Mouse (Mus musculus) embryonic fibroblast, embryonic 13.5 days (primary cell): Measurements from ENCODE around the gene Pqbp1.

Source experiments
- CTCF ChIP-seq: IDR thresholded peaks from 2 replicates; pipeline ENCODE4 v1.5.1; 2011; ENCODE audit warnings: mild to moderate bottlenecking, control low read depth, low read length, moderate library complexity, borderline replicate concordance; ENCODE audit not compliant: insufficient read depth
- POLR2A ChIP-seq: IDR thresholded peaks from 2 replicates; pipeline ENCODE4 v1.6.1; 2011; ENCODE audit warnings: low read depth, mild to moderate bottlenecking, control low read depth, low read length, moderate library complexity

- no peak for TF ChIP-seq CTCF
- no peak for TF ChIP-seq POLR2A
These were observed 5.4 kb upstream of the Pqbp1 start for GRCm38 (mm10) chrX:7904441-7904840.
